Mouse (Mus musculus) forebrain, embryonic 16.5 days (tissue): Measurements from ENCODE around the gene Fgf4. TPM values are rescaled to one million over a fixed set of nuclear protein-coding genes. Genes with fewer than 3 reads are reported as not detected.

ENCODE experiments used
- ATAC-seq: fragments of 200-750 bp; cut with Nextera tagmentation; 2 replicates; pipeline ENCODE4 v1.8.0; 2017; ENCODE audit warnings: mild to moderate bottlenecking, moderate library complexity
- H3K27ac ChIP-seq: fragments of 300-500 bp; sonication (generic); 2 replicates; pipeline ENCODE4 v1.5.1; 2014; ENCODE audit warnings: low read length, control low read depth
- H3K27me3 ChIP-seq: fragments of 300-500 bp; sonication (generic); replicated peaks from 2 replicates; pipeline ENCODE4 v1.6.1; 2014; ENCODE audit warnings: low read length; ENCODE audit not compliant: control insufficient read depth, insufficient read depth
- H3K36me3 ChIP-seq: fragments of 300-500 bp; sonication (generic); 2 replicates; pipeline ENCODE4 v1.6.1; 2014; ENCODE audit not compliant: control insufficient read depth, insufficient read depth
- H3K4me1 ChIP-seq: fragments of 300-500 bp; sonication (generic); replicated peaks from 2 replicates; pipeline ENCODE4 v1.6.1; 2014; ENCODE audit warnings: low read length; ENCODE audit not compliant: control insufficient read depth, insufficient read depth
- H3K4me2 ChIP-seq: fragments of 300-500 bp; sonication (generic); 2 replicates; pipeline ENCODE4 v1.6.1; 2014; ENCODE audit warnings: mild to moderate bottlenecking, low read length, control low read depth
- H3K4me3 ChIP-seq: fragments of 300-500 bp; sonication (generic); replicated peaks from 2 replicates; pipeline ENCODE4 v1.5.1; 2014; ENCODE audit warnings: mild to moderate bottlenecking, low read length, control low read depth
- H3K9ac ChIP-seq: fragments of 300-500 bp; sonication (generic); replicated peaks from 2 replicates; pipeline ENCODE4 v1.6.1; 2014; ENCODE audit warnings: low read depth, low read length, control low read depth
- H3K9me3 ChIP-seq: fragments of 300-500 bp; sonication (generic); 2 replicates; pipeline ENCODE4 v1.6.1; 2016; ENCODE audit warnings: low read length; ENCODE audit not compliant: control insufficient read depth
- WGBS: fragments of 180-500 bp; shearing (Covaris S2); extraction: QIAGEN DNeasy Blood & Tissue Kit; methylation state at CpG from one replicate; pipeline ENCODE4 v1.1.7; 2014; 5-methylcytosine and 5-hydroxymethylcytosine counted together
- polyA plus RNA-seq: library from polyadenylated mRNA; unstranded; fragments of >200 nt; fragmentation: Nextera tagmentation; extraction: Ambion mirVana; gene quantifications from 2 replicates; pipeline ENCODE4 v1.2.1, GENCODE M21; 2015

Fgf4 gene
- not detected in 2 replicates for polyA plus RNA-seq

- no peak within 1 kb of the TSS for H3K9ac ChIP-seq
- H3K27me3 ChIP-seq: peaks cover 5% of the 10 kb centered on the region; the same call in 1 of the 2 replicates
- no peaks in the 10 kb centered on the region for H3K9me3 ChIP-seq
- no peak within 1 kb of the TSS for H3K27ac ChIP-seq
- H3K4me2 ChIP-seq: no peak within 1 kb of the TSS
- no peaks in the 10 kb centered on the region for H3K4me1 ChIP-seq
- no peak for ATAC-seq
- H3K4me3 ChIP-seq: no peak within 1 kb of the TSS
- H3K36me3 ChIP-seq: no peaks in the 10 kb centered on the region
Observed at GRCm38 (mm10) chr7:144847067-144847466, at the start of gene Fgf4. Gene Fgf4 (plus strand): TSS chr7:144847367.

- Histone ChIP-seq H3K4me2 (no peak overlapping the region), H3K9ac (no peak overlapping the region), H3K9me3 (no peaks in the 10 kb centered on the region), H3K27ac (no peak overlapping the region), H3K4me1 (no peaks in the 10 kb centered on the region), H3K27me3 (no peaks in the 10 kb centered on the region), H3K4me3 (no peak overlapping the region), H3K36me3 (no peaks in the 10 kb centered on the region)
- 21% methylated on average over 1 of the region's 1 CpGs for WGBS
- ATAC-seq: peak; percentile 77
Observed at GRCm38 (mm10) chr7:144798471-144798870, 48.7 kb upstream of the Fgf4 start.

- Histone ChIP-seq H3K4me1 (no peaks in the 10 kb centered on the region), H3K9ac (no peak overlapping the region), H3K4me2 (no peak overlapping the region), H3K27ac (no peak overlapping the region), H3K4me3 (no peak overlapping the region), H3K27me3 (no peaks in the 10 kb centered on the region), H3K9me3 (no peaks in the 10 kb centered on the region), H3K36me3 (no peaks in the 10 kb centered on the region)
- WGBS: 66% methylated on average over 6 of the region's 6 CpGs
- no peak for ATAC-seq
Observed at GRCm38 (mm10) chr7:144807036-144807435, 40.1 kb upstream of the Fgf4 start.

GRCm38 (mm10) chr7:144807976-144808577 lies 39.1 kb upstream of the Fgf4 start:
- Histone ChIP-seq H3K4me3 (no peak overlapping the region), H3K9ac (no peak overlapping the region), H3K27me3 (no peaks in the 10 kb centered on the region), H3K36me3 (no peaks in the 10 kb centered on the region), H3K27ac (no peak overlapping the region), H3K4me1 (no peaks in the 10 kb centered on the region), H3K9me3 (no peaks in the 10 kb centered on the region), H3K4me2 (no peak overlapping the region)
- no peak for ATAC-seq
- 72% methylated on average over 4 of the region's 4 CpGs for WGBS

- ATAC-seq: no peak
- Histone ChIP-seq H3K9ac (no peak overlapping the region), H3K27ac (no peak overlapping the region), H3K9me3 (no peaks in the 10 kb centered on the region), H3K36me3 (no peaks in the 10 kb centered on the region), H3K4me1 (no peaks in the 10 kb centered on the region), H3K4me2 (no peak overlapping the region), H3K4me3 (no peak overlapping the region), H3K27me3 (no peaks in the 10 kb centered on the region)
- 53% methylated on average over 4 of the region's 4 CpGs for WGBS
Observed at GRCm38 (mm10) chr7:144811521-144811920, 35.6 kb upstream of the Fgf4 start.

GRCm38 (mm10) chr7:144821901-144822300 lies 25.3 kb upstream of the Fgf4 start:
- WGBS: 33% methylated on average over 7 of the region's 7 CpGs
- Histone ChIP-seq H3K9me3 (peaks cover 3% of the 10 kb centered on the region), H3K9ac (no peak overlapping the region), H3K36me3 (no peaks in the 10 kb centered on the region), H3K4me1 (no peaks in the 10 kb centered on the region; the same call in 1 of the 2 replicates), H3K4me2 (no peak overlapping the region), H3K27ac (no peak overlapping the region), H3K27me3 (no peaks in the 10 kb centered on the region), H3K4me3 (no peak overlapping the region)
- no peak for ATAC-seq

- H3K4me1 ChIP-seq: no peaks in the 10 kb centered on the region; the same call in 1 of the 2 replicates
- H3K36me3 ChIP-seq: no peaks in the 10 kb centered on the region
- no peak overlapping the region for H3K9ac ChIP-seq
- no peak for ATAC-seq
- no peak overlapping the region for H3K27ac ChIP-seq
- H3K4me2 ChIP-seq: no peak overlapping the region
- no peaks in the 10 kb centered on the region for H3K27me3 ChIP-seq
- H3K4me3 ChIP-seq: no peak overlapping the region
- 90% methylated on average over 2 of the region's 2 CpGs for WGBS
- no peaks in the 10 kb centered on the region for H3K9me3 ChIP-seq
Observed at GRCm38 (mm10) chr7:144823988-144824387, 23.2 kb upstream of the Fgf4 start.

GRCm38 (mm10) chr7:144828369-144828768 lies 18.8 kb upstream of the Fgf4 start:
- H3K4me1 ChIP-seq: no peaks in the 10 kb centered on the region; the same call in 1 of the 2 replicates
- WGBS: 50% methylated on average over 11 of the region's 11 CpGs
- H3K27me3 ChIP-seq: 0 out of 2 replicates have a peak, but pooled peaks cover 3% of the 10 kb centered on the region
- H3K4me3 ChIP-seq: no peak overlapping the region
- ATAC-seq: no peak
- H3K27ac ChIP-seq: no peak overlapping the region
- H3K9ac ChIP-seq: no peak overlapping the region
- H3K36me3 ChIP-seq: no peaks in the 10 kb centered on the region
- no peak overlapping the region for H3K4me2 ChIP-seq
- no peaks in the 10 kb centered on the region for H3K9me3 ChIP-seq

GRCm38 (mm10) chr7:144837891-144838488 lies 9.2 kb upstream of the Fgf4 start, which contains the start of gene Fgf3:
Gene Fgf3 (plus strand): TSS chr7:144838083.
- WGBS: 2% methylated on average over 40 of the region's 43 CpGs
- Histone ChIP-seq H3K4me3 (peak within 1 kb of the TSS; percentile 44), H3K4me2 (peak within 1 kb of the TSS; percentile 66), H3K36me3 (no peaks in the 10 kb centered on the region), H3K27me3 (peaks cover 58% of the 10 kb centered on the region), H3K27ac (no peak within 1 kb of the TSS), H3K4me1 (peaks cover 16% of the 10 kb centered on the region), H3K9me3 (no peaks in the 10 kb centered on the region), H3K9ac (peak within 1 kb of the TSS; percentile 47)
- peak; percentile 76 for ATAC-seq
